Mouse (Mus musculus): ENCODE results near the gene Rbfox1. TPM values are rescaled to one million over a fixed set of nuclear protein-coding genes. Genes with fewer than 3 reads are reported as not detected.

Gene Rbfox1
- polyA plus RNA-seq, 1 experiment from 2014 or later: 2.2 TPM

- Histone ChIP-seq H3K36me3 (no peaks in the 10 kb centered on the region), H3K9me3 (replicated peaks) (no peaks in the 10 kb centered on the region), H3K27me3 (replicated peaks) (no peaks in the 10 kb centered on the region), H3K4me2 (no peak overlapping the region), H3K4me1 (replicated peaks) (no peaks in the 10 kb centered on the region), H3K4me3 (no peak overlapping the region), H3K27ac (ENCODE audit: poor library complexity, severe bottlenecking) (no peak overlapping the region), H3K9ac (no peak overlapping the region)
- WGBS: 78% methylated on average over 4 of the region's 4 CpGs
- no peak for ATAC-seq (ENCODE audit: insufficient number of reproducible peaks, low FRiP score)
Measured at GRCm38 (mm10) chr16:7251696-7252095, 1366.5 kb downstream of the Rbfox1 start.

DNA sequence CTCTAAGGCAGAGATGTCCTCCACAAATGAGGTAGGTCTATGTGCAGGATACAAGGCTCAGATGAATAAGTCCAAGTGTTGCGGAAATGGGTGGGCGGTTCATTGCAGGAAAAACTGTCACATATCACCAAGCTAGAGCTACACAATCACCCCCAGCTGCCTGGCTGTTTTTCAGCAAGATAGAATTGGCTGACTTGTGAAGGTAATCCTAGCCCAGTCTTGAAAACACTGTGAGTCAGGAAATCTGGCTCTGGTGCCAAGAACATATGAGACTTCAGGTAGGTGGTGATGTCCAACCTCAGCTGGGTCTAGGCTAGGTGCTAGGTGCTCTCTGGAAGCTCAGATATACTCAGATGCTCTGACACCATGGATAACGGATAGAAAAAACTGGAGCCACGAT is 1372.2 kb downstream of the Rbfox1 start:
- Histone ChIP-seq H3K9ac (no peak overlapping the region), H3K27me3 (replicated peaks) (no peaks in the 10 kb centered on the region), H3K4me1 (replicated peaks) (no peaks in the 10 kb centered on the region), H3K4me2 (no peak overlapping the region), H3K27ac (ENCODE audit: poor library complexity, severe bottlenecking) (no peak overlapping the region), H3K4me3 (no peak overlapping the region), H3K36me3 (no peaks in the 10 kb centered on the region), H3K9me3 (replicated peaks) (no peaks in the 10 kb centered on the region)
- ATAC-seq (ENCODE audit: insufficient number of reproducible peaks, low FRiP score): no peak
- WGBS: 74% methylated on average over 4 of the region's 4 CpGs

- no peak overlapping the region for H3K4me2 ChIP-seq
- no peak for ATAC-seq (ENCODE audit: insufficient number of reproducible peaks, low FRiP score)
- no peaks in the 10 kb centered on the region for H3K36me3 ChIP-seq
- H3K9ac ChIP-seq: no peak overlapping the region
- no peaks in the 10 kb centered on the region for H3K4me1 ChIP-seq (replicated peaks)
- no peak overlapping the region for H3K27ac ChIP-seq (ENCODE audit: poor library complexity, severe bottlenecking)
- no peak overlapping the region for H3K4me3 ChIP-seq
- no peaks in the 10 kb centered on the region for H3K9me3 ChIP-seq (replicated peaks)
- 82% methylated on average over 1 of the region's 1 CpGs for WGBS
- no peaks in the 10 kb centered on the region for H3K27me3 ChIP-seq (replicated peaks)
Measured at GRCm38 (mm10) chr16:7263261-7263660, 1378.1 kb downstream of the Rbfox1 start.

- Histone ChIP-seq H3K36me3 (no peaks in the 10 kb centered on the region), H3K4me1 (replicated peaks) (no peaks in the 10 kb centered on the region), H3K9me3 (replicated peaks) (no peaks in the 10 kb centered on the region), H3K27ac (ENCODE audit: poor library complexity, severe bottlenecking) (no peak overlapping the region), H3K4me3 (no peak overlapping the region), H3K27me3 (replicated peaks) (no peaks in the 10 kb centered on the region), H3K4me2 (no peak overlapping the region), H3K9ac (no peak overlapping the region)
- ATAC-seq (ENCODE audit: insufficient number of reproducible peaks, low FRiP score): no peak
Measured at GRCm38 (mm10) chr16:7265715-7266114, 1380.6 kb downstream of the Rbfox1 start.

GRCm38 (mm10) chr16:7275501-7275900 is 1390.3 kb downstream of the Rbfox1 start:
- no peak for ATAC-seq (ENCODE audit: insufficient number of reproducible peaks, low FRiP score)
- no peak overlapping the region for H3K4me2 ChIP-seq
- WGBS: 88% methylated on average over 5 of the region's 5 CpGs
- no peak overlapping the region for H3K9ac ChIP-seq
- H3K27me3 ChIP-seq (replicated peaks): no peaks in the 10 kb centered on the region
- H3K4me1 ChIP-seq (replicated peaks): peaks cover 6% of the 10 kb centered on the region; the same call in 1 of the 2 replicates
- no peaks in the 10 kb centered on the region for H3K9me3 ChIP-seq (replicated peaks)
- no peak overlapping the region for H3K27ac ChIP-seq (ENCODE audit: poor library complexity, severe bottlenecking)
- H3K36me3 ChIP-seq: no peaks in the 10 kb centered on the region
- H3K4me3 ChIP-seq: no peak overlapping the region

DNA sequence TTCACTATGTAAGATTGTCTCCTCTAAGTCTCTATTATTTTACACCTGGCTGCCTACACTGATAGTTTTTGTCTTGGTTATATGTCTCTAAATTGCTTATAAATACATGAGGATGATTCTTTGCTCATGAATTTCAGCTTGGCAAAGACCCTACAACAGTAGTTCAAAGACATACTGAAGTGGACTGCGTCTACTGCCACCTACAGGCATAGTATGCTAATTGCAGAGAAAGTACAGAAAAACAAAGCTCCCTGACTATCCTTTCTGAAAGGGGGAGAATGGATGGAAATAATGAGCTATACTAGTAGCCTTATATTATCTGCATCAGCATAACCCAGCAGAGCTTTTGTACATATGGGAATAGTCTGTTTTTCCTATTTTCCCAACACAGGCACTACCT is 1390.7 kb downstream of the Rbfox1 start:
- Histone ChIP-seq H3K27ac (ENCODE audit: poor library complexity, severe bottlenecking) (no peak overlapping the region), H3K4me3 (no peak overlapping the region), H3K4me1 (replicated peaks) (peaks cover 6% of the 10 kb centered on the region; the same call in 1 of the 2 replicates), H3K36me3 (no peaks in the 10 kb centered on the region), H3K9me3 (replicated peaks) (no peaks in the 10 kb centered on the region), H3K27me3 (replicated peaks) (no peaks in the 10 kb centered on the region), H3K4me2 (no peak overlapping the region), H3K9ac (no peak overlapping the region)
- no peak for ATAC-seq (ENCODE audit: insufficient number of reproducible peaks, low FRiP score)
- WGBS: 25% methylated on average over 1 of the region's 1 CpGs

GRCm38 (mm10) chr16:7279544-7279943 is 1394.4 kb downstream of the Rbfox1 start:
- Histone ChIP-seq H3K27ac (ENCODE audit: poor library complexity, severe bottlenecking) (no peak overlapping the region), H3K4me1 (replicated peaks) (peaks cover 6% of the 10 kb centered on the region; the same call in 1 of the 2 replicates), H3K4me2 (no peak overlapping the region), H3K27me3 (replicated peaks) (no peaks in the 10 kb centered on the region), H3K9ac (no peak overlapping the region), H3K4me3 (no peak overlapping the region), H3K36me3 (no peaks in the 10 kb centered on the region), H3K9me3 (replicated peaks) (no peaks in the 10 kb centered on the region)
- 59% methylated on average over 5 of the region's 5 CpGs for WGBS
- ATAC-seq (ENCODE audit: insufficient number of reproducible peaks, low FRiP score): no peak

- Histone ChIP-seq H3K27ac (ENCODE audit: poor library complexity, severe bottlenecking) (no peak overlapping the region), H3K9ac (no peak overlapping the region), H3K4me1 (replicated peaks) (peaks cover 6% of the 10 kb centered on the region; the same call in 1 of the 2 replicates), H3K36me3 (no peaks in the 10 kb centered on the region), H3K4me2 (no peak overlapping the region), H3K27me3 (replicated peaks) (no peaks in the 10 kb centered on the region), H3K9me3 (replicated peaks) (no peaks in the 10 kb centered on the region), H3K4me3 (no peak overlapping the region)
- ATAC-seq (ENCODE audit: insufficient number of reproducible peaks, low FRiP score): no peak
- 82% methylated on average over 7 of the region's 7 CpGs for WGBS
Measured at GRCm38 (mm10) chr16:7282257-7282656, 1397.1 kb downstream of the Rbfox1 start.

DNA sequence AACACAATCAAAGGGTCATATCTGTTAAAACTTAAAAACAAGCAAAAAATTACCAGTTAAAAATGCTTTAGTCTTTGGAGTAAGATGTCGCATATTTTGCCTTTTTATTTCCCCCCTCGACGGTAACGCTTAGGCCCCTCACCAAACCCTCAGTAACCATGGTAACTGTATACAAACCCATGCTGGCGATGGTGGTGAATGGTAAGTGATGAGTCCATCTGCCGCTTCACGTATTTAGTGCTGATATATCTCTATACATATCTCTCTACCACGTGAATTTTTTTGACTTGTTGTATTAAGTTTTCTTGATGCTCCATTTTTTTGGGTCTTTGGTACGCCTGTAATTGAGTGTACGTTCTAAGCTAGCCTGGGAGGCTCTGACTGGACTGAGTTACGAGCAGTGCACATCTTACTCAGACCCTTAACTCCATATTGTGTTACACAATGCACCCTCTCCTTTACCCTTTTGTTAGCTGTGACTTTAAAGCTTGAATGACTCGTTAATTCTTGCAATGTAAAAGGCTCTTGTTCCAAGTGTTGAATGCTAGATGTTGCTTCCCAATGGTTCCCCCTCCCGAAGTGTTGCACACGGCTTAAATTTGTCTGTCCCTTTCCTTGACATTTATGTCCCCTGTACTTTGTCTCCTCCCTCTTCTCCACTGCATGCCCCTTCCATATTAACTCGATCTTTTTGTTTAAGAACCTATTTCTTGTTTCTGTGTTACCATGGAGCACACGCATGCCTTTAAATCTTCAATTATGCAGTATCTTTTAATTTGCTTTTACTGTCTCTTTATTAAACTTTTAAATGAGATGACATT is 1408.0 kb downstream of the Rbfox1 start:
- Histone ChIP-seq H3K9ac (no peak overlapping the region), H3K36me3 (no peaks in the 10 kb centered on the region), H3K4me1 (replicated peaks) (no peaks in the 10 kb centered on the region), H3K9me3 (replicated peaks) (no peaks in the 10 kb centered on the region), H3K4me2 (no peak overlapping the region), H3K27ac (ENCODE audit: poor library complexity, severe bottlenecking) (no peak overlapping the region), H3K4me3 (no peak overlapping the region), H3K27me3 (replicated peaks) (no peaks in the 10 kb centered on the region)
- ATAC-seq (ENCODE audit: insufficient number of reproducible peaks, low FRiP score): no peak
- WGBS: 82% methylated on average over 16 of the region's 16 CpGs

- H3K4me3 ChIP-seq: no peak overlapping the region
- no peaks in the 10 kb centered on the region for H3K4me1 ChIP-seq (replicated peaks)
Measured at GRCm38 (mm10) chr16:7302416-7302815, 1417.3 kb downstream of the Rbfox1 start.

DNA sequence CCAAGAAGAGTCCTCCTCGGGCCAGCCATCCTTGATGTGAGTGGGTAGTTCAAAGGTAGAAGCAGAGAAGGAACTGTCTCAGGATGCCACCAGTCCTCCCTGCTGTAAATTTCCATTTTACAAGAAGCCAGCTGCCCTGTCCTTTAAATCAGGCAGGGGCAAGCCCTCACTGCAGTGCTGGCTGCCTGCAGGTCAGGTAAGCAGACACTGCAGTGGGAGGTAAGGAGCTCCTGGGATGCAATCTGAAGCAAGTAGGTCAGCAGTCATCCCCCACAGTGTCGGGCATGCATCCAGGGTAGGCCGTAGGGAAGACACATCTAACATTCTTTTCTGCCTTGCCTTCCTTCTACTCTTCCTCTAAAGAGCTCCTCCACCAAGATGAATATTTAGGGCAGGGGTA is 1444.0 kb downstream of the Rbfox1 start:
- Histone ChIP-seq H3K4me3 (no peak overlapping the region), H3K9me3 (replicated peaks) (no peaks in the 10 kb centered on the region), H3K27me3 (replicated peaks) (no peaks in the 10 kb centered on the region), H3K4me1 (replicated peaks) (no peaks in the 10 kb centered on the region), H3K36me3 (no peaks in the 10 kb centered on the region), H3K9ac (no peak overlapping the region), H3K27ac (ENCODE audit: poor library complexity, severe bottlenecking) (no peak overlapping the region), H3K4me2 (no peak overlapping the region)
- 81% methylated on average over 3 of the region's 3 CpGs for WGBS
- ATAC-seq (ENCODE audit: insufficient number of reproducible peaks, low FRiP score): no peak

More at GRCm38 (mm10) chr16:7302416-7302815, 1417.3 kb downstream of the Rbfox1 start:
- Histone ChIP-seq H3K36me3 (no peaks in the 10 kb centered on the region), H3K9ac (no peak overlapping the region), H3K4me2 (no peak overlapping the region), H3K9me3 (replicated peaks) (no peaks in the 10 kb centered on the region; the same call in 1 of the 2 replicates), H3K27ac (ENCODE audit: poor library complexity, severe bottlenecking) (no peak overlapping the region), H3K27me3 (replicated peaks) (no peaks in the 10 kb centered on the region)
- no peak for ATAC-seq (ENCODE audit: insufficient number of reproducible peaks, low FRiP score)
- 72% methylated on average over 3 of the region's 3 CpGs for WGBS

DNA sequence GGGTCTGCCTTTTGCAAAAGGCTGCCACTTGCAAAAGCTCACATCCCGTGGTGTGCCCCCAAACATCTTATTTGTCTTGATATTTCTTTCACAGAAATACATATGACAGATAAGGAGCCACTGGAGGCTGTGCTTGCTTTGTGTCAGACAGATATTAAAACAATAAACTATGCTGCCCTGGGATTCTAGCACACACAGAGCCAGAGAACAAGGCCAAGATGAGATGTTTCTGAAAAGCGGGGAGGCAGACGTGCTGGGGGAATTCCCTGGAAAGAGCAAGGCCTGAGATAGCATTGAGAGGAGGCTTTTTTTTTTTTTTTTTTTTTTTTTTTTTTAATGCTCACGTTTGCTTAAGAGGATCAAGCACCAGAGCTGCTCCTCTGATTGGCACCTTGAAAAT is 1456.0 kb downstream of the Rbfox1 start:
- Histone ChIP-seq H3K27me3 (replicated peaks) (no peaks in the 10 kb centered on the region), H3K9me3 (replicated peaks) (no peaks in the 10 kb centered on the region), H3K4me1 (replicated peaks) (no peaks in the 10 kb centered on the region), H3K4me3 (no peak overlapping the region), H3K36me3 (no peaks in the 10 kb centered on the region), H3K4me2 (no peak overlapping the region), H3K9ac (no peak overlapping the region), H3K27ac (ENCODE audit: poor library complexity, severe bottlenecking) (no peak overlapping the region)
- WGBS: 29% methylated on average over 4 of the region's 4 CpGs
- ATAC-seq (ENCODE audit: insufficient number of reproducible peaks, low FRiP score): no peak
